Mouse (Mus musculus): ENCODE measurements around the gene Mr1.

DNA sequence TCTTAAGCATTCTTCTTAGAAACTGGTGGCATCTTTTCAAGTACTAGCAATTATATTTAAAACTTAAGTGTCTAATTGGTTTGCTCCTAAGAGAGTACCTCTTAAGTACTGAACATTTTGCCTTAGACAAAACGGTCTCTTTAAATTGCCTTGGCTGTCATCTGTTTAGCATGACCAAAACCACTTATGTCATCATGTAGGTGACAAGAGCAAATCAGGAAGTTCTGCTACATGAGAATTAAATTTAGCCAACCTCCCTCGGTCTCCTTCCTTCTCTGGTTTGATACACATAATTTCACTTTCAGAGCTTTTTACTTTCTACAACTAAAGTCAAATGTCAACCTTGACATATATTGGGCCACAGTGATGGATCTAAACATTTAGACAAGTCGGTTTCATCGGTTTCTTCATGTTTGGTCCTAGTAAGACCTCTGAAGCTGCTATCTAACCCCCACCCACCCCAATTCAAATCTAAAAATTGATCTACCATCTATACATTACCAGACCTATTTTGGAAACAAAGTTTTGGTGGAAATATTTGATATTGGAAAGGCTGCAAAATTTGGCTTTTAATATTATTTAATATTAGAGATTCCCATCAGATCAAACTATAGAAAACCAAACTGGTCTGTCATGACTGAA is 49.9 kb downstream of the Mr1 start:
- TF ChIP-seq ZC3H11A (IDR thresholded peaks at IDR 0.05; ENCODE audit: low read depth, low read length) (no peak), MEF2A (IDR thresholded peaks at IDR 0.05; ENCODE audit: borderline replicate concordance, low read depth, low read length) (no peak), HCFC1 (IDR thresholded peaks at IDR 0.05; ENCODE audit: low read depth, low read length) (no peak), CTCF (conservative IDR thresholded peaks at IDR 0.05 in 1 of 2, IDR thresholded peaks at IDR 0.05 in 1 of 2; ENCODE audit: low read depth in 2 of 2, low read length in 2 of 2) (no peak)
